Mouse (Mus musculus) ES-E14 (cell line): ENCODE data around the gene Olfr906.

ENCODE experiments used
- CHD2 ChIP-seq: IDR thresholded peaks from 2 replicates; pipeline ENCODE4 v1.6.1; 2014; ENCODE audit warnings: mild to moderate bottlenecking, low read depth, low read length, inconsistent platforms
- MAFK ChIP-seq: IDR thresholded peaks from 2 replicates; pipeline ENCODE4 v1.6.1; 2014; ENCODE audit warnings: mild to moderate bottlenecking, low read depth, low read length, inconsistent platforms; ENCODE audit not compliant: insufficient read depth
- ZC3H11A ChIP-seq: IDR thresholded peaks from 2 replicates; pipeline ENCODE4 v1.6.1; 2012; ENCODE audit warnings: low read depth, mild to moderate bottlenecking, inconsistent platforms, low read length, borderline replicate concordance
- ZNF384 ChIP-seq: IDR thresholded peaks from 2 replicates; pipeline ENCODE4 v1.6.1; 2012; ENCODE audit warnings: low read depth, low read length, inconsistent platforms

GRCm38 (mm10) chr9:38495501-38495900 lies 8.6 kb downstream of the Olfr906 start, which contains the start of gene Olfr907:
- TF ChIP-seq CHD2: no peak
- TF ChIP-seq ZC3H11A: no peak
- TF ChIP-seq MAFK: no peak
- TF ChIP-seq ZNF384: no peak
